Mouse (Mus musculus): ENCODE results near the gene Dach2. TPM values are rescaled to one million over a fixed set of nuclear protein-coding genes. Genes with fewer than 3 reads are reported as not detected.
"Not testable (repeated sequence)": the region's sequence is repeated elsewhere in the genome, so short reads cannot be mapped to it uniquely, and the experiment has no call there.

Gene Dach2
- total RNA-seq (2021): not detected

DNA sequence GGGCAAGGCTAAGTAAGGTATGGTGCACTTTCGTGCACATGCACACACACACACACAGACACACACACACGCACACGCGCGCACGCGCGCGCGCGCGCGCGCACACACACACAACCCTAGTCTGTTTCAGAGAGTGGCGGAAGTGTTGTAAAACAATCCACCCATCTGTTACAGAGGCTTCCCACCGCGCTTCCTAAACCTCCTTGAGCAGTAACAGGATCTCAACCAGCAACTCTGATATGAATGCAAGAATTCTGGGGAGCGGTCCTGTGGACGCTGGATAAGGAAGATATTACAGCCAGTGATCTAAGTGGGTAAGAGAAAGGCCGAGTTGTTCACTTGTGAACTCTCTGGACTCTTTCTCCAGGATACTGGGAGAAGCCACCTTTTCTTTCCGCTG is at the start of gene Dach2:
Gene Dach2, plus strand, starts transcription at position 107 of the 400 bp plus-strand sequence.
- DNase-seq (ENCODE audit: low spot score): no peak
- intact Hi-C loops (cut with DNase I): no loop called here

DNA sequence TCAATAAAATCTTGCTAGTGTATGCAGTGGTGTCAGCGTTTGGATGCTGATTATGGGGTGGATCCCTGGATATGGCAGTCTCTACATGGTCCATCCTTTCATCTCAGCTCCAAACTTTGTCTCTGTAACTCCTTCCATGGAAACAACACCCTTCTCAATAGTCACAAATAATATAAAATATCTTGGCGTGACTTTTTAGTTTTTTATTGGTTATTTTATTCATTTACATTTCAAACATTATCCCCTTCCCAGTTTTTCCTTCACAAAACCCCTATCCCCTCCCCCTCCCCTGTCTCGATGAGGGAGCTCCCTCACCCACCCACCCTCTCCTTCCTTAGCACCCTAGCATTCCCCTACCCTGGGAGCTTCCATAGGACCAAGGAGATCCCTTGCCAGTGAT is 44.9 kb upstream of the Dach2 start:
- intact Hi-C loops (cut with DNase I); DNase-seq (ENCODE audit: low spot score): not testable (repeated sequence)

- intact Hi-C loops (cut with DNase I): no loop called here
Measured at GRCm38 (mm10) chrX:113298031-113298430, 721 bp downstream of the Dach2 start.

DNA sequence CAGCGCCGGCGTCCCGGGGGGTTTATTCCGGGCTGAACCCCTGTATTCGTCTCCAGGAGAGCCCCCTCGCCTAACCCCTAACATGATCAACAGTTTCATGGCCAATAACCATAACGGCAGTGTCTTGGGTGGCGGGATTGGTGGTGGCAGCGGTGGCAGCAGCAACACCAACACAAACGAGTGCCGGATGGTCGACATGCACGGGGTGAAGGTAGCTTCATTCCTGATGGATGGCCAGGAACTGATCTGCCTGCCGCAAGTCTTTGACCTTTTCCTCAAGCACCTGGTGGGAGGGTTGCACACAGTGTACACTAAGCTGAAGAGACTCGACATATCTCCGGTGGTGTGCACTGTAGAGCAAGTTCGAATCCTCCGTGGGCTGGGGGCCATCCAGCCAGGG is 1.2 kb downstream of the Dach2 start:
- intact Hi-C loops (cut with DNase I): no loop called here

More at GRCm38 (mm10) chrX:113298031-113298430, 721 bp downstream of the Dach2 start:
- no peak for DNase-seq (ENCODE audit: low spot score)

GRCm38 (mm10) chrX:113304323-113304722 is 7.0 kb downstream of the Dach2 start:
- intact Hi-C loops (cut with DNase I): no loop called here
- no peak for DNase-seq (ENCODE audit: low spot score)

More for the DNA sequence above, 1.2 kb downstream of the Dach2 start:
- no peak for DNase-seq (ENCODE audit: low spot score)

GRCm38 (mm10) chrX:113338143-113338542 is 40.8 kb downstream of the Dach2 start:
- no peak for DNase-seq (ENCODE audit: low spot score)
- intact Hi-C loops (cut with DNase I): no loop called here

DNA sequence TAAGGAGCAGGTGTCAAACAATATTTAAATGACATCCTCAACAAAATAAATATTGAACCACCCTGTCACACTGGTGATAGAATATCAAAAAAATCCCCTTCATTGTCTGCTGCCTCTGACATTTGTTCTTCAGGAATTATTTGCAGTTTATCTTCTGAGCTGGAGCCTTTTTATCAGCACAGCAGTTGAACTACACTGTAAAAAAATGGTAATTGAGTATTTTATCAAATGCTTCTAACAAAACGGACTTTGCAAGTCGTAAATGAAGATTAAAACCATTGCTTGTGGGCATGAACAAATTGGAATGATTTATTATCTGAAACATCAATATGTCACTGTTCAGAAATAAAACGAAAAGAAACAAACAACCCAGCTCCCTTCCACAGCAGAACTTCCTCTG is 97.1 kb downstream of the Dach2 start:
- no peak for DNase-seq (ENCODE audit: low spot score)
- intact Hi-C loops (cut with DNase I): no loop called here

GRCm38 (mm10) chrX:113408756-113409155 is 111.4 kb downstream of the Dach2 start:
- intact Hi-C loops (cut with DNase I): no loop called here

DNA sequence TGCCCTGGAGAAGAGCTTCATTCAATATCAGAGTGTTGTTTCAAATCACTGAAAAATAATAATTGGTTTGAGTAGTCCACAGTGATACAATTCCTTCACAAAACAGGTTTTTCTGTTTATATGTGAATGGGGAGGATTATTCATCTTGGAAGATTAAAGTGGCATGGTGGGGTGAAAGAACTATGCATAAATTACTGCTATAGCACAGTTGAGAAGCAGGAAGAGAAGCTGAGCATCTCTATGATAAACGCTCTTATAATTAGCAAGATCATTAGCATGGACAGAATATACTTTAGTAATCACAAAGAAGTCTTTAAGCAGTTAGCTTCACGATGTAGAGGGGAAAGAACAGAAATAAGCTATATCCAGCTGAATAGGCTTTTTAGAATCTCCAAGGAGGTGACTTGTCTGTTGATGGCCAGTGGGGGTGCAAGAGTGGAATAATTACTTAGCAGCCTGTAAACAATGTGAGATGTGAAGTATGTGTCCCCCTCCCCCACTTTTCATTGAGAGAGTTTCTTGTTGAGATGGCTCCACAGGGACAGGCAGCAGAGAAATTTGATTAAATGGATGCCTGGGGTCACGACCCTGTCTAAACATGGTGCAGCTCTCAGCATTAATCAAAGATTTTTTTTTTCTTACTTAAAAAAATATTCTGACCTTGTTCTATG is 124.3 kb downstream of the Dach2 start:
- intact Hi-C loops (cut with DNase I): no loop called here
- no peak for DNase-seq (ENCODE audit: low spot score)

More at GRCm38 (mm10) chrX:113408756-113409155, 111.4 kb downstream of the Dach2 start:
- DNase-seq (ENCODE audit: low spot score): no peak

- no peak for DNase-seq (ENCODE audit: low spot score)
- intact Hi-C loops (cut with DNase I): no loop called here
Measured at GRCm38 (mm10) chrX:113482131-113482530, 184.8 kb downstream of the Dach2 start.

DNA sequence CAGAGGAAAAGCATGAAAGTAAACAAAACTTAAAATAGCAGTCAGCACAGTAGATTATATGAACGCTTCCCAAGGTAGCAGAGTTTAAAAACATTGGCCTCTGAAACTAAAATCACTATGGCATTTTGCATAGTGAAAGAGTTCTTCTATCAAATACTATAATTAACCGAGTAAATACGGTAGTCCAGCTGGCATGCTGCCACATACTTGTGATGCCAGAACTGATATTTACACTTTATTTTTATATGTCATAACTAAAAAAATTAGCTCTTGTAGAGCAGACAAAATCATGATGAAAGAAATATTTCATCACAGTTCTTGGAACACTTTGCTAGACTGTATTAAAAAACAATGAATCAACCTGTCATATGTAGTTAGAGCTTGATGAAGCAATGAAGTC is 247.8 kb downstream of the Dach2 start:
- no peak for DNase-seq (ENCODE audit: low spot score)
- intact Hi-C loops (cut with DNase I): no loop called here

- intact Hi-C loops (cut with DNase I): no loop called here
- no peak for DNase-seq (ENCODE audit: low spot score)
Measured at GRCm38 (mm10) chrX:113563897-113564296, 266.6 kb downstream of the Dach2 start.

DNA sequence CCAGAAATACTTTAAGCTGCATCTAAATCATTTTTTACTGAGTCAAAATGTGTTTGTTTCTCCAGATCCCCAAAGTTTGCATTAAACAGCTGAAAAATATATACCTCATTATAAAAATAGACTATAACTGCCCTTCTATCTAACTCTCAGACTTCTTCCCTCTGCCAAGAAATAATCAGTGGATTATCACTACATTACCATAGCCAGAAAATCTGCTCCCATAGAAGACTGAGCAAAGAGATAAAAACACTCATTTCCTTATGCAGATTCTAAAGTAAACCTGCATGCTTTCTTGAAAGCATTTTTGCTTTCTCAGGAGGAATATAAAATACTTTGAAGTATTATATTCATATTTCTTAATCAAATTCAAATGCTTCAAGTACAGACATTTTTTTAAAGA is 368.8 kb downstream of the Dach2 start:
- no peak for DNase-seq (ENCODE audit: low spot score)
- intact Hi-C loops (cut with DNase I): no loop called here

DNA sequence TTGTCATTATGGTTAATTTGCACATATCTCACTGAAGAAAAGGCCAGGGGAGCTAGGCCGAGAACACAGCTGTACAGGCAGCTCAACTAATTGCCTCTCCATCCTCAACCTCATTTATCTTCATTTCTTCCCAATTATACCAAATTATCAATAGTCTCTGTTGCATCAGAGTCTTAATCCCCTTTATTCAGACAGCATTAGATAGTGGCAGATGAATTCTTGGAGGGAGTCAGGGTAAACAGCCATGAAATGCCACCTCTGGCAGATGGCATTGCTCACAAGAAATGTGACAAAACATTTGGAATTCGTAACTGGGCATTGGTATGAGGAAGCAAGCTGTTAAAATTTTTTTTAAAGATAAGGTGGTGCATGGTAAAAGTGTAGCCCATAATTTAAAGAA is 389.9 kb downstream of the Dach2 start:
- no peak for DNase-seq (ENCODE audit: low spot score)
- intact Hi-C loops (cut with DNase I): no loop called here

DNA sequence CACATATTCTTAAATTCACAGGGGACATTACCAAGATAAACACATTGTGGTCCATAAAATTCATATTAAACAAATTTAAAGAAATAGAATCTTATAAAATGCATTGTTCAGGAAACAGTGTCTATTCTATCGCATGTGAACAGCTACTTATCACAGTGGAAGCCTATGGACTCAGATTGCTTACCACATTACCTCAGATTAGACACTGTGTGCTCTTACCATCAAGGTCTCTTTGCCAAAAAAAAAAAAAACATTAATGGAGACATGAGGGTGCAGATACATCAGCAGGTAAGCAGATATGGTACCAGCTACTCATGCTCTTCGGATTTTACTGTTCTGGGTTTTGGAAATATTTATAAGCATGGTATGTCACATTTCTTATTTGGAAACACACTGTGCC is 415.1 kb downstream of the Dach2 start:
- intact Hi-C loops (cut with DNase I): no loop called here
- no peak for DNase-seq (ENCODE audit: low spot score)

- intact Hi-C loops (cut with DNase I): no loop called here
- no peak for DNase-seq (ENCODE audit: low spot score)
Measured at GRCm38 (mm10) chrX:113724124-113724523, 426.8 kb downstream of the Dach2 start.

DNA sequence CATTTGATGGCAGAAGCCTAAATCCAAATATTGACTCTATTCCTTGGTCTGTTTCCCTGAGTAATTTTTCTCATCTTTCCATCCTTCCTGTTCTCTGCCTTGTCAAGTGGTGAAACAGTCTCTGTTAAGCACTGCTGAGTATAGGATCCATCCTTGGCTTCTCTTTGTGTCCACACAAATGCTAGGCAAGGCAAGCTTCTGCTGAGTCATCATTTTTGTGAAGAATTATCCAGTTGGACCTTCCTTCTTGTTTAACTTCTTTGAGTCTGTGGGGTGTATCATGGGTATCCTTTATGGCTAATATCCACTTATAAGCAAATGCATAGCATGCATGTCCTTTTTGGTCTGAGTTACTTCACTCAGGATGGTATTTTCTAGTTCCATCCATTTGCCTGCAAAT is 449.8 kb downstream of the Dach2 start:
- intact Hi-C loops (cut with DNase I): no loop called here
- DNase-seq (ENCODE audit: low spot score): no peak

DNA sequence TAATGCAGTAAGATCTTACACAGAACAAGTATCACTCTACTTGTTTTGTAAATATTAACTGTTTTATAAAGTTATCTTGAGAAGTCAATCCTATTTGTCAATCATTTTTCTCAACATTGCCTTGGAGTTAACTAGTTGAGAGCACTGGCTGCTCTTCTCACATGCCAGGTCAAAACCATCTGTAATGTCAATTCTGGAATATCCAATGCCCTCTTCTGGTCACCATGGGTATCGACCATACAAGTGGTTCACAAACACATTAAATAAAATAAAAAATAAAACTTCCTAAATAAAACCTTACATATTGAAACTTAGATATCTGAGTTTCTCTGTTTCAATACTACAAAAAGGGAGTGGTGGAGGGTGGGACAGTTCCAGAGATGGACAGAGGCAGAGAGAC is 495.0 kb downstream of the Dach2 start:
- no peak for DNase-seq (ENCODE audit: low spot score)
- intact Hi-C loops (cut with DNase I): no loop called here

DNA sequence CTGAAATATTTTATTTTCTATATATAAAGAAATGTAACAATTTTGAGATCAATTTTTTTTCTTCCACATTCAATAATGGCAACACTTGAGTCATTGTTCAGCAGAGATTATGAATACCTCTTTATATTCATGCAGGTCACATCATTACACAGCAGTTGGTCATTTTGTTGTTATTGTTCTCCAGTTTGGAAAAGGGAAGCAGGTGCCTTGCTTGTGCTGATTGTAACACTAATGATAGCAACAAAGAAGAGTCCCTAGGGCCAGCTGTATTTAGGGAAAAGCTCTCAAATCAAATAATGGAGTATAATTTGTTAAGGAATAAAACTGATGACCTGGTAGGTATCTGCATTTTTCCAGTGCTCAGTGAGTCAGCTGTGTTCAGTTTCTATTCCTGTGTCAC is 513.1 kb downstream of the Dach2 start:
- no peak for DNase-seq (ENCODE audit: low spot score)
- intact Hi-C loops (cut with DNase I): no loop called here

DNA sequence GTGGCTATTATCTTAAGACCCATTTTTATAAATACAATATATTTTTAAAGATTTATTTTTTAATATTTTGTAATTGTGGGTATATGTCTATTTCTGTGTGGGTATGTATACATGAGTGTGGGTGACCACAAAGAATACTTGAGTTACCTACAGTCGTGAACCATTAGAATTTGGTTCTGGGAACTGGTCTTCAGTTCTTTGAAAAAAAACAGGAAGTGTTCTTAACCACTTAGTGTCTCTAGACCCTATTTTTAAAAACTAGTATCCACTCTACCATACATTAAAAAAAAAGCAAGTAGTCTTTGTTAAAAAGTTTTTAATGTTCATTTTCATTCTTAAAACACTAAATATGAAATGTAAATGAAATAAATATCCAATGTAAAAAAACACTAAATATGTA is 529.5 kb downstream of the Dach2 start:
- no peak for DNase-seq (ENCODE audit: low spot score)
- intact Hi-C loops (cut with DNase I): no loop called here

GRCm38 (mm10) chrX:113833062-113833461 is 535.8 kb downstream of the Dach2 start:
- DNase-seq (ENCODE audit: low spot score): no peak
- intact Hi-C loops (cut with DNase I): no loop called here

DNA sequence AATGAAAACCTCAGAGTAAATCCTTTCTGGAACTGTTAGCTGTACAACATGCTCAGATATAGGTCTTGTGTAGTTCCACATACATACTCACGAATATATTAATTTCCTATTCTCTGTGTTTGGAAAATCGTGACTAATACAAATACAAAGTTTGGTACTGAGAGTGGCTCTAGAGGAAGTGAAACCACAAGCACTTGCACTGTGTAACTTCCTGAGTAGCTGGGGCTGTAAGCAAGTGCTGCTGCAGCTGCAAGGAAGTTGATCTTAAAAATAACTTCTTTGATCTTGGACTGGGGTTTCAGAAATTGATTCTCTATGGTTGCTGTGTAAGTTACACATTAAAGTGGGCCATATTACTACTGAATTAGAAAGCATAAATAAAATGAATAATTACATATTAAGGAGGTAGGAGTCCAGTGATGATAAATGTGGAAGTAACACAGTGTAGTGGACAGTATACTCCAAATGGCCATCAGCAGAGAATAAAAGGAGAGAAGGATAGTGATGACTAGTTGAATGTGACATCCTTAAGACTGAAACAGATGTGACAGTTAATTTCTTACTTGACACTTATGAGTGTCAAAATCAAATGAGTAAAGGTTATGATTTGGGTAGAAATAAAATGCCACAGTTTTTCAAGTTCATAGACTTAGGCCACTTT is 570.7 kb downstream of the Dach2 start:
- intact Hi-C loops (cut with DNase I): no loop called here
- no peak for DNase-seq (ENCODE audit: low spot score)

Measured in heart, postnatal 25 days (tissue).